Mouse (Mus musculus) right cerebral cortex, adult 18-20 months (tissue): ENCODE data around the gene Tle2.

ENCODE experiments used
- DNase-seq: peaks from one replicate; pipeline ENCODE4 v3.0.0; 2022; ENCODE audit warnings: mixed read lengths

The Tle2 gene

DNA sequence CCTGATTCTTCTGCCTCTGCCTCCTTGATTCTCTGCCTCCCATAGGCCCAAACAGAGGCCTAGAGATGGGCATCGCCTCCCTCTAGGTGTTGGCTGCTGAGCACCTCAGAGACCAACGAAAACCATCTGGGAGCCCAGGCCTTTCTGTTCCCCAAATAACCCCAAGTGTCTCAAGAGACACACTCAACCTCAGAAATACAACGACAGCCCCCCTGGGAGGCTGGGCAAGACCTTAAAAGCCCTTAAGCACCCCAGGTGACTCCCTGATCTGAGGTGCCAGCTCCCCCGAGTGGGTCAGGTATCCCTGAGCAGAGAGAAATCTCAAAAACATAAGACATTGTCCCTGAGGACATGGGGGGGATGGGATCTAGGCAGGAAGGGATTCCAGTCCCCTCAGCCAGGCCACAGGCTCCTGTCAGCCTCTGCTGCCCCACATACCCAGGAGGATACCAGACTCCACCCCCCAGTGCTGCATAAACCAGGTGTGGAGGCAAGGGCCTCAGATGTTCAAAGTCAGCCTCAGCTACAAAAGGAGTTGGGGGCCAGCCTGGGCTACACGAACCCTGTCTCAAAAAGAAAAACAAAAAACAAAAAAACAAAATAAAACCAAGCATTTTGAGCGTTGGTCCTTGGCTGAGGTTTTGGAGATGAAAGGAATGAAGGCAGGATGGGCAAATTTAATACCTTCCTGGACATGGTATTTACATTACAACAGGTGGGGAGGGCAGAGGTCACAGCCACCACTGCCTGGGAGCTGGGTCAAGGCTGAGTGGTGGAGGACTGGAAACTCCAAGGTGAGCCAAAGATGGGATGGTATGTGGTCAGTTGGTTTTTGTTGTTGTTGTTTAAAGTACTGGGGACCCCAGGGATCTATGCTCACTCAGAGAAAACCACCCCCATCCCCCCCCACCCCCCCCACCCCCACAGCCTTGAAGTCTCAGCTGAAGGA lies 20.3 kb upstream of the Tle2 start:
- DNase-seq: no peak

DNA sequence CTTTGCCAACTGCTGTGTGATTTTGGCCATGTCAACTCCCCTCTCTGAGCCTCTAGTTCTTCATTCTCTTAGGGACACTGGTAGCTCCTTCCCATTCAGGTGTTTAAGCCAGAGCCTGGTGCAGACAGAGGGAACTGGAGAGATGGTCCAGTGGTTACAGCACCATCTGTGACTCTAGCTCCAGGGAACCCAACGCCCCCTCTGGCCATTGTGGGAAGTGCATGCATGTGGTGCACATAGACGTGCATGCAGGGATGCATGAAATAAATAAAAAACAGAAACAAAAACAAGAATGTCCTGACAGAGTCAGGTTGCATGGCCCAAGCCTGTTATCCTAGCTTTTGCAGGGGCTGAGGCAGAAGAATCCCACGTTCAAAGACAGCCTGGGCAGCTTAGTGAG lies 18.1 kb upstream of the Tle2 start:
- DNase-seq: no peak

DNA sequence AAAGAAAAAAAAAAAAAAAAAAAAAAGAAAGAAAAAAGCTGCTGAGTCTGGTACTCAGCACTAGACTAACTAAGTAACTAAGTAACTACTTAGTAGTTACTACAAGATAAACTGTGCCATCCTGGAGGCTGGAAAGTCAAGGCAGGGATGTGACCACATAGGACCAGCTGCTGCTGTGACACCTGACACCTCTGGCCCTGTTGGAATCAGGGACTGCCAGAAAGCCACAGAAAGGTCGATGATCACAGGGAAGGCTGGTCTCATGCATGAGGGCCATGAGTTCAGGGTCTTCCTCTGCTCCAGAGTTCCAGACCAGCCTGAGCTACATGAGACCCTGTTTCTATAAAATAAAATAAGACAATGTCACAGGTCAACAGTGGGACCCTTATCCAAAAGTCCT lies 16.9 kb upstream of the Tle2 start:
- no peak for DNase-seq

DNA sequence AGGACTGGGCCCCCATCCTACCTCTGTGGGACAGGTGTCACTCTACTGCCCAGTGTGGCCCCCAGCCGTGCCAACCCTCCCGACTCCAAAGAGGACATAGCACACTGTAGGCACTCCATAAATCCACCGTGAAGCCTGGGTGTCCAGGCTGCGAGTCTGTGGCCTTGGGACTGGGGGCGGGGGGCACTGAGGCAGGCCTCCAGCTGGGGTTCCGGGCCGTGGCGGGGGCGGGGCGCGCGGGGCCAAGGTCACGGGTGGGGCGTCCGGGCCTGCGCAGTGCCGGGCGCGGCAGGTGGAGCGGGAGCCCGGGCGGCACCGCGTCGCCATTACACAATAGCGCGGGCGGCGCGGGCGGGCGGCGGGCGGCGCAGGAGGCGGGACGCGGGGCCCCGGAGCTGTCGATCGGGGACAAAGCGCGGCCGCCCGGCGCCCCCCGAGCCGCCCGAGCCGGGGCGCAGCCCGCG lies 15.2 kb upstream of the Tle2 start, which contains the start of gene Aes:
Aes (plus strand) TSS at position 326 of the 464 bp plus-strand sequence.
- DNase-seq: peak; percentile 83

DNA sequence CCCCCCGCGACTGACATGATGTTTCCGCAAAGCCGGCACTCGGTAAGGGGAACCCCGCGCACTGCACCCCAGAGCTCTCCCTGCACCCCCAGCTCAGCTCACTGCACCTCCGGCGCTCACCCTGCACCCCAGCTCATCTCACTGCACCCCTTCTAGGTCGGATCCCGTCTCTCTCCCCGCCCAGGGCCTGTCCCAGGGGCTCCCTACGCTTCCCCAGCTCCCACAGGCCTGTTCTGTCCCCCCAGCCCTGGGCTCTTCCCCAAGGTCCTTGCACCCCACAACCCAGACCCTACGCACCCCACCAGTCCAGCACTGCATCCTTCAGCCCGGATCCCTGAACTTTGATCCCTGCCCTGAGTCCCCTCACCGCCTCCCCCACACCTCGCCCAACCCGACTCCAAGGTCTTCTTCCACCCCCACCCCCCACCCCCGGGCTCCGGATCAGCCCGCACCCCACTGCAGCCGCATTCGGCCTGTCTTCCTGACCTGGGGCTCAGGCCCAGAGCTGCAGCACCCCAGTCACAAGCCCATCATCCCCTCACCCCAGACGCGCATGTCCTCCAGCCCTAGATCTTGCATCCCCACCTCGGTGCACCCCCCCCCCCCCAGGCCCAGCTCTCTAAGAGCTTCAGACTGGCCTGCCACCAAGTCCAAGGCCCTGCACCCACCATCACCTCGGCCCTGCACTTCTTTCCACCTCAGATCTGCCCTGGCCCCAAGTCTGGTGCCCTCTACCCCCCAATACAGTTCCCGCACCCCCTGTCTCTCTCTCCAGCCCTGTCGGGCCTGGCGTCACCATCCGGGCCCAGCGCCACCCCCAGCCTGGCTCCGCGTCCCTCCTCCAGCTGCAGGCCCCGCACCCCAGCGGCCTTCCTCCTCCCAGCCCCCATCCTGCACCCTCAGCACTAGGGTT lies 14.5 kb upstream of the Tle2 start:
- peak; percentile 83 for DNase-seq

GRCm38 (mm10) chr10:81560719-81561459 lies 13.5 kb upstream of the Tle2 start:
- no peak for DNase-seq

- no peak for DNase-seq
These were observed 11.9 kb upstream of the Tle2 start for GRCm38 (mm10) chr10:81562411-81562810.

- no peak for DNase-seq
These were observed 10.9 kb upstream of the Tle2 start for GRCm38 (mm10) chr10:81563481-81563880.

DNA sequence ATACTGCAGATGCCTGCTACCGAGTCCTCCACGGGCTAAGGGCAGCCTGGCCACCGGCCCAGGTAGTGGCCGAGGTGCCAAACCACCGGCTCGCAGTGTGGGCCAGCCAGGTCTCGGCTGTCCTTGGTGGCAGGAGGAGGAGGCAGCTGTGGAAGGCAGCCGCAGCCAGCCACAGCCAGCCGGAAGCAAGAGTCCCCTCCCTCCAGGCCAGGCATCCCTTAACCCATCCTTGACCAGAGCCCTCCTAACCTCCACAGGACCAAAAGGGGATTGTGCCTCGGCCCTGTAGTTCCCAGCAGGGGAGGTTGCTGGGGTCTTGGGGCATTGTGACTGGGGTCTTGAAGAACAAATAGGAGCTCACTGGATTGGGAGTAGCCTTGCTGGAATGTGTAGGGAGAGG lies 10.1 kb upstream of the Tle2 start:
- no peak for DNase-seq

DNA sequence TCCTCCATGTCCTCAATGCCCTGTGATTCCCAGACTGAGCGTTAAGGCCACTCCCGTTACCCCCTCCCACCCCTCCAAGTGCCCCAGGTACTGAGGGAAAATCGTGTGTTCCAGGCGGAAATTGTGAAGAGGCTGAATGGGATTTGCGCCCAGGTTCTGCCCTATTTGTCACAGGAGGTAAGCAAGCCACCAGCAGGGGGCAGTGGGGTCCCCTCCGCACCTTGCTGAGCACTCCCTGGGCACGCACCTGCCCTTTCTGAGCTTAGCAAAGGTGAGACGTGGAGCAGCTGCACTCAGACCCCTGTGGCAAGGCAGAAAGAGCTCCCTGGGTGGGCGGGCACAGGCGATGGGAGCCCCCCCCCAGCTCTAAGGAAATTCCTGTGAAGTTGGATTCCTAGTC lies 9.6 kb upstream of the Tle2 start:
- peak; percentile 64 for DNase-seq

DNA sequence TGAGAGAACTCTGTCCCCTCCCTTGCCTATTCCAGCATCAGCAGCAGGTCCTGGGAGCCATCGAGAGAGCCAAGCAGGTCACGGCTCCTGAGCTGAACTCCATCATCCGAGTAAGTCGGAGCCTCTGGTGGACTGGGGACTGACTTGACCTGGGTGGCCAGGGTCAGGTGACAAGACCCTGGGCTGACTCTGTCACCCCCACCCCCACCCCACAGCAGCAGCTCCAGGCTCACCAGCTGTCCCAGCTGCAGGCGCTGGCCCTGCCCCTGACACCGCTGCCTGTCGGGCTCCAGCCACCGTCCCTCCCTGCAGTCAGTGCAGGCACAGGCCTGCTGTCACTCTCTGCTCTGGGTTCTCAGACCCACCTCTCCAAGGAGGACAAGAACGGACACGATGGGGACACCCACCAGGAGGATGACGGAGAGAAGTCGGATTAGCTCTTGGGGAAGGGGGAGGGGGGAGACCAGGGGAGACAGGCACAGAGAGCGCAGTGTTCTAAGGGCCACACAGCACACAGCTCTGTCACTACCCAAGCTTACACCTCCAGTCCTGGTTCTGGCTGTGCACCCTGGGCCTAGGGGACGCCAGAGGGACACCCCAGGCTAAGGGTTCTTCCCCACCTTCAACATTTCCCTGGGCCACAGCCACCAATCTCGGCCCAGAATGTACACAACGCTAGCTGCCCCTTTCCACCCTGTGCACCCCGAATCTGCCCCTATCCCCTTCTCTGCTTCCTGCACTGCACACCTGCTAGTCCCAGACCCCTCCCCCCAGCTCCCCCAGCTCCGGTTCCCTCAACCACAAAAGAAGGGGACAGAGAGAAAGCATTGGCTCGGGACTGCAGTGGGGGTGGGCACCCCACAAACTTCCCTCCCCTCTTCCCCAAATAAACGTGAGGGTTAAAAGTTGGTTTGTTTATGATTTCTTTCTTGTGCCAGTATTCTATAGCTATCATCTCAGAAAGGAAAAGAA lies 8.8 kb upstream of the Tle2 start:
- no peak for DNase-seq

- DNase-seq: no peak
These were observed 5.8 kb upstream of the Tle2 start for GRCm38 (mm10) chr10:81568381-81569191.

DNA sequence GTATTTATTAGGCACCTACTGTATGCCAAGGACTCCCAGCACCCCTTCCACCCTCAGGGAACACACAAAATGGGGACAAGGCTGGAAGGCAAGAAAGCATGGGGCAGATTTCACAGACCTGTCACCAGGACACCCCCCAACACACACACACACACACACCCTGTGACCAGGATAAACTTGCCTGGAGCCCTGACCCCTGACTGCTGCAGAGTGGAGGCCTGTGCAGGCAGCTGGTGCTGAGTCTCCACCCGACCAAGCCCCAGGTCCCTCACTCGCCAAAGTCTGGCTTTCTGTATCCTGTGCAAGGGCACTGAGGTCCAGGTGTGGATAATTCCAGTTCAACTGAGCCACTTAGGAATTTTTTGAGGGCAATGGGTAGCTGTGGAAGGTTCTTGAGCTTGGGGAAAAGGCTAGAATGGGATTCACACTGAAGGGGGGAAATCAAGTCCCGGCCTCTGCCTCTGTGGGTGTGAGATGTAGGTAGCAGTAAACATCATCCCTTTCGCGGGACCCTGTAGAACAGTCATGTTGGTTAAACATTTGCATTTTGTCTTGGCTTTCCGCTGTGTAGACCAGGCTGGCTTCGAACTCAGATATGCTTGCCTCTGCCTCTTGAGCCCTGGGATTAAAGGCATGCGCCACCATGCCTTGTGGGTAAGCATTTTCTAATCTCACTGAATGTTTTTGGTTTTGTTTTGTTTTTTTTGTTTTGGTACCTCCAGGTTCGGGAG lies 4.7 kb upstream of the Tle2 start:
- DNase-seq: no peak

DNA sequence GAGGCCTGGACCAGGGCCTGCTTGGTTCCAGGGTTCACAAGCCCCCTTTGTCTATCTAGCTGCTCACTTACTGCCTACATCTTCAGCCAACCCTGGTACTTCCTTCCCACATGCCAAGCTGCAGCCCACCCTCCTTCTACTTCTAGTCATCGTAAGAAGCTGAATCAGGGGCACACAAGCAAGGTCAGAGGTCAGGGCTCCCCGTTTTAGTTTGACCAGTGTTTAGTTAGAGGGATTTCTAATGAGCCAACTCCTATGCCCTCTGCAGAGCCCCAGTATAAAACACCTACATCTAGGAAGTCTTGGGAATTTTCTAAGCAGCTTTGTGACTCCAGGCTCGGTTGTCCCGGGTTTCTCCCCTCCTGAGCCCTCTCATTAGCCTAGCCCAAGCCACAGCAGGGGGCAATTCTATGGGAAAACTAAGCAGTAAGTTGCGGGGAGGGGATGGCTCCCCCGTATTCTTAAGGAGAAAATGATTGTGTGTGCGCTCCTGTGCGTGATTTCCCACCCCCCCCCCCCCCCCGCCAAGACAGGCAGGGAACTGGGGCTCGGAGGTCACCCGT lies 4.0 kb upstream of the Tle2 start:
- DNase-seq: no peak

- DNase-seq: peak; percentile 96
These were observed 3.4 kb upstream of the Tle2 start for GRCm38 (mm10) chr10:81570831-81571500.

GRCm38 (mm10) chr10:81571501-81571876 lies 2.9 kb upstream of the Tle2 start:
- DNase-seq: peak; percentile 99

DNA sequence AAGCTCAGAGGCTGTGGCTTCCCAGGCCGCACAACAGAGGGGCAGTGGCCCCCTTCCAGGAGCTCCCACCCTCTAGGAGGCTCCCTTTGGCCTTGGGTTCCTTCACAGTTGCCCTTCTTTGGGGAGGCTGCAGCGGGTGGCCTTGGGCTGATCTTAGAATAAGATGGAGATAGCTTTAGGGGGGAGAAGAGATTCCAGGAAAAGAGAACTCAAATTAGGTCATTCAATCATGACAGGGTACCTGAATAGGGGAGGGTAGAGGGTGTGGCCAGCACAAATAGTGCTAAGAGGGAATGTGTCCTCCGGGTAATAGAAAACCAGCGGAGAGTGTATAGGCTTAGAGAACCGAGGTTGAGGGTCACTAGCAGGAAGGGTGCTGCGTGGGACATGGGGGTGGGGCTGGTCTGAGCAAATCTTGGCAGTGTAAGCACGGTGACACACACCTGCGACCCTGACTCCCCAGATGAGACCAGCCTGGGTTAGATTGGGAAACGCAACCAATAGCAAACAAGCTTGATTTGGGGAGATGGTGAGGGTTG lies 2.2 kb upstream of the Tle2 start:
- DNase-seq: no peak

GRCm38 (mm10) chr10:81572975-81573374 lies 1.4 kb upstream of the Tle2 start:
- no peak for DNase-seq

GRCm38 (mm10) chr10:81575208-81575631 lies 859 bp downstream of the Tle2 start:
- peak; percentile 57 for DNase-seq
